Mouse (Mus musculus) neural tube, embryonic 12.5 days (tissue): ENCODE data around the gene Enthd1. TPM values are rescaled to one million over a fixed set of nuclear protein-coding genes. Genes with fewer than 3 reads are reported as not detected.

ENCODE experiments used
- ATAC-seq: fragments of 200-750 bp; cut with Nextera tagmentation; 2 replicates; pipeline ENCODE4 v1.8.0; 2017; ENCODE audit warnings: low read depth, mild to moderate bottlenecking, moderate TSS enrichment, moderate library complexity; ENCODE audit not compliant: low FRiP score
- H3K27ac ChIP-seq: fragments of 300-500 bp; sonication (generic); 2 replicates; pipeline ENCODE4 v1.5.1; 2016
- H3K27me3 ChIP-seq: fragments of 300-500 bp; sonication (generic); replicated peaks from 2 replicates; pipeline ENCODE4 v1.6.1; 2016; ENCODE audit warnings: mild to moderate bottlenecking
- H3K36me3 ChIP-seq: fragments of 300-500 bp; sonication (generic); 2 replicates; pipeline ENCODE4 v1.6.1; 2016; ENCODE audit warnings: mild to moderate bottlenecking
- H3K4me1 ChIP-seq: fragments of 300-500 bp; sonication (generic); 2 replicates; pipeline ENCODE4 v1.6.1; 2016
- H3K4me2 ChIP-seq: fragments of 300-500 bp; sonication (generic); replicated peaks from 2 replicates; pipeline ENCODE4 v1.6.1; 2016; ENCODE audit warnings: mild to moderate bottlenecking
- H3K4me3 ChIP-seq: fragments of 300-500 bp; sonication (generic); 2 replicates; pipeline ENCODE4 v1.5.1; 2016
- H3K9ac ChIP-seq: fragments of 300-500 bp; sonication (generic); 2 replicates; pipeline ENCODE4 v1.6.1; 2016; ENCODE audit warnings: mild to moderate bottlenecking
- H3K9me3 ChIP-seq: fragments of 300-500 bp; sonication (generic); 2 replicates; pipeline ENCODE4 v1.6.1; 2016; ENCODE audit warnings: mild to moderate bottlenecking
- WGBS: fragments of 180-500 bp; shearing (Covaris S2); methylation state at CpG from one replicate; pipeline ENCODE4 v1.1.7; 2016; 5-methylcytosine and 5-hydroxymethylcytosine counted together
- polyA plus RNA-seq: library from polyadenylated mRNA; unstranded; fragments of >200 nt; fragmentation: Nextera tagmentation; extraction: Ambion mirVana; gene quantifications from 2 replicates; pipeline ENCODE4 v1.2.1, GENCODE M21; 2016

Gene Enthd1
- polyA plus RNA-seq, 1 experiment from 2014 or later, result not detected

DNA sequence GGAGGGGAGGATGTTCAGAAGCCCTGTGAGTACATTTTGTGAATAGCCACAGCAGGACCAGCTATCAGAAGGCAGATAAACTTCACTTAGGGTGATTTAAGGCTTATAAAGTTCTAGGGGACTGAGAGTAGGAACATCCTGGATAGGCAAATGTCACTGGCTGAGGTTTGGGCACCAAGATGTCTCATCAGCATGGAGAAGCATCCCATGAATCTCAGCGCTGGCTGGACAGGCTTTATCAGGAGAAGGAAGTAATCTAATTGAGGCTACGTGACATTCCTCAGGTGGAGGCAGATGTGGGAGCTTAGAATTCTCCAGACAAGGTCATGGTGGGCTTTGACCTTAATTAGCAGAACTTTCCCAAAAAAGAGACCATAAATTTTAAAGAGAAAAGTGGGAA, 8.9 kb downstream of the Enthd1 start:
- Histone ChIP-seq H3K9me3 (no peaks in the 10 kb centered on the region), H3K4me2 (no peak overlapping the region), H3K27me3 (no peaks in the 10 kb centered on the region), H3K36me3 (no peaks in the 10 kb centered on the region), H3K27ac (no peak overlapping the region), H3K9ac (no peak overlapping the region), H3K4me3 (no peak overlapping the region), H3K4me1 (no peaks in the 10 kb centered on the region)
- 82% methylated on average over 2 of the region's 2 CpGs for WGBS
- no peak for ATAC-seq

- Histone ChIP-seq H3K4me3 (no peak overlapping the region), H3K9me3 (no peaks in the 10 kb centered on the region), H3K27me3 (no peaks in the 10 kb centered on the region), H3K4me2 (no peak overlapping the region), H3K36me3 (no peaks in the 10 kb centered on the region), H3K4me1 (no peaks in the 10 kb centered on the region), H3K27ac (no peak overlapping the region), H3K9ac (no peak overlapping the region)
- WGBS, result 96% methylated on average over 6 of the region's 6 CpGs
- ATAC-seq, result no peak
Measured at GRCm38 (mm10) chr15:80554860-80555822, 9.8 kb downstream of the Enthd1 start.

- Histone ChIP-seq H3K9ac (no peak overlapping the region), H3K4me3 (no peak overlapping the region), H3K27me3 (no peaks in the 10 kb centered on the region), H3K4me2 (no peak overlapping the region), H3K9me3 (no peaks in the 10 kb centered on the region), H3K4me1 (no peaks in the 10 kb centered on the region), H3K36me3 (no peaks in the 10 kb centered on the region), H3K27ac (no peak overlapping the region)
- WGBS, result 77% methylated on average over 6 of the region's 6 CpGs
- ATAC-seq, result no peak
Measured at GRCm38 (mm10) chr15:80545430-80545829, 19.5 kb downstream of the Enthd1 start.

- Histone ChIP-seq H3K36me3 (no peaks in the 10 kb centered on the region), H3K9me3 (no peaks in the 10 kb centered on the region), H3K9ac (no peak overlapping the region), H3K4me3 (no peak overlapping the region), H3K4me1 (no peaks in the 10 kb centered on the region), H3K27ac (no peak overlapping the region), H3K27me3 (no peaks in the 10 kb centered on the region), H3K4me2 (no peak overlapping the region)
- ATAC-seq, result no peak
- WGBS, result 64% methylated on average over 3 of the region's 3 CpGs
Measured at GRCm38 (mm10) chr15:80544115-80544514, 20.8 kb downstream of the Enthd1 start.

DNA sequence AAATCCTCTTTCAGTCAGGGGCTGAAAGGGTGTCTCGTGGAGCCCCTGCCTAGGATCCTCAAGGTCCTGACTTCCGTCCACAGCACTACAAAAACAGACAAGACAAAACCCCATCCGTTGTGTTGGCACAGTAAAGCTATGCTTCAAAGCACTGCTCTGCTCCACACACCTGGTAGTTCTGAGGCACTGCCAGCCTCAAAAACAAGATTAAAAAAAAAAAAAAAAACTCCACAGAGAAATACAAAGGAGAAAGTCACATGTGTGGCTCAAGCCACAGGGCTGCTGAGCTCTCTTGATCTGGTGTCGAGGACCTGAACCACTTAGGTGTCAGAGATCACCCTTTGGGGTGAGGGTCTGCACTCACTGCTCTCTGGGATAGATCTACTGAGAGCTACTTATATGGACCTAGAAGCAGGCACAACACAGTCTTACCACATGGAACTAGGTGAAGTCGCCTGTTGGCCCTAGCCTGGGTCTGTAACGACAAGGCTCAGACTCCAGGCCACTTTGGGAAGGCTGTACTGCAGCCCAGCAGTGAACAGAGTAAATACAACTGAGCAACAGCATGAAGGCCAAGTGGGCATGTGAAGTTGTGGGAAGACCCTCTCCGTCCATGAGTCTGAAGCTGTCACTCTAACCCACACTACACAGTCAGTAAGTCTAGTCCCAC, 26.1 kb downstream of the Enthd1 start:
- Histone ChIP-seq H3K4me2 (no peak overlapping the region), H3K4me3 (no peak overlapping the region)
- no peak for ATAC-seq

DNA sequence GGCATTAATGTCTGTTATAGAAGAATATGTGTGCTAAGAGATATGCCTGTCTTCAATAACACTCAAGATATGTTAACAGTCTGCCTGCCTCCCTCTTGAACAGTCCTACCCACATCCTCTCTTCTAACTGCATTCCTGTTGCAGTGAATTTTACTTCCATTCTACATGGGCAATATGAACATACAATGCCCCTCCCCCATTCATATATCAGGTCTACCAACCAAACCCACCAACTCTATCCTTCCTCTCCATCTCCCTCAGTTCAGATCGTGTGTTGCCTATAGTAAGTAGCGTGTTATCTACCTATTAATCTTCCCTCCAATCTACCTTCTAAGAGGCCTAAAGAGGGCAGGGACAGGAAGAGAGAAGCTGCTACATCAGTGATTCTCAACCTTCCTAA, 26.9 kb downstream of the Enthd1 start:
- H3K9ac ChIP-seq, result no peak overlapping the region
- no peak overlapping the region for H3K4me3 ChIP-seq
- H3K27me3 ChIP-seq, result no peaks in the 10 kb centered on the region
- no peak overlapping the region for H3K27ac ChIP-seq
- no peaks in the 10 kb centered on the region for H3K4me1 ChIP-seq
- WGBS, result 90% methylated on average over 2 of the region's 2 CpGs
- no peaks in the 10 kb centered on the region for H3K36me3 ChIP-seq
- no peak overlapping the region for H3K4me2 ChIP-seq
- H3K9me3 ChIP-seq, result no peaks in the 10 kb centered on the region
- no peak for ATAC-seq

More for the DNA sequence above, 26.1 kb downstream of the Enthd1 start:
- no peaks in the 10 kb centered on the region for H3K9me3 ChIP-seq
- H3K27ac ChIP-seq, result no peak overlapping the region
- no peaks in the 10 kb centered on the region for H3K4me1 ChIP-seq
- H3K36me3 ChIP-seq, result no peaks in the 10 kb centered on the region
- 89% methylated on average over 7 of the region's 7 CpGs for WGBS
- H3K27me3 ChIP-seq, result no peaks in the 10 kb centered on the region
- H3K9ac ChIP-seq, result no peak overlapping the region

- Histone ChIP-seq H3K36me3 (no peaks in the 10 kb centered on the region), H3K9ac (no peak overlapping the region), H3K4me2 (no peak overlapping the region), H3K27me3 (no peaks in the 10 kb centered on the region), H3K27ac (no peak overlapping the region), H3K4me1 (no peaks in the 10 kb centered on the region), H3K9me3 (no peaks in the 10 kb centered on the region), H3K4me3 (no peak overlapping the region)
- WGBS, result 75% methylated on average over 2 of the region's 2 CpGs
- no peak for ATAC-seq
Measured at GRCm38 (mm10) chr15:80536051-80536450, 28.9 kb downstream of the Enthd1 start.

DNA sequence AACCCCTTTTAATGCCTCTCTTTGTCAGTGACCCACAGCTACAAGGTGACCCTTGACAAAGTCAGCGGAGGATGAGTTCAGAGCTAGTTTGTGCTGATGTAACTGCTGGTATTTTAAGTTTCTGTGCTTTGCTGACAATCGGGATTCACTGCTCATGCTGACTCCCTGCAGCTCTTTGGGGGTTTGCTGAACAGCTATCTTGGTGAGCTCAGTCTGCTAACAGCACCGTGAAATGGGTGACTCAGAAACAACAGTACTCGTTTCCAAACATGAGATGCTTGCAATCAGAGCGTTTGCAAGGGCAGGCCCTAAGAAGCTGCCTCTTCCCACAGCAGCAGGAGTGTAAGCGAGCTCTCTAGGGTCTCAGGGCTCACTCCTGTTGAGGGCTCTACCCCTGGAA, 31.7 kb downstream of the Enthd1 start:
- Histone ChIP-seq H3K27me3 (no peaks in the 10 kb centered on the region), H3K9me3 (no peaks in the 10 kb centered on the region), H3K4me1 (no peaks in the 10 kb centered on the region), H3K4me3 (no peak overlapping the region), H3K4me2 (no peak overlapping the region), H3K27ac (no peak overlapping the region), H3K36me3 (no peaks in the 10 kb centered on the region), H3K9ac (no peak overlapping the region)
- no peak for ATAC-seq
- 60% methylated on average over 6 of the region's 6 CpGs for WGBS

- 82% methylated on average over 8 of the region's 8 CpGs for WGBS
- H3K27ac ChIP-seq, result no peak overlapping the region
Measured at GRCm38 (mm10) chr15:80532281-80533072, 32.5 kb downstream of the Enthd1 start.

GRCm38 (mm10) chr15:80531026-80531425, 33.9 kb downstream of the Enthd1 start:
- Histone ChIP-seq H3K9ac (no peak overlapping the region), H3K4me1 (no peaks in the 10 kb centered on the region), H3K36me3 (no peaks in the 10 kb centered on the region), H3K4me2 (no peak overlapping the region), H3K9me3 (no peaks in the 10 kb centered on the region), H3K4me3 (no peak overlapping the region), H3K27ac (no peak overlapping the region), H3K27me3 (no peaks in the 10 kb centered on the region)
- 85% methylated on average over 9 of the region's 9 CpGs for WGBS
- ATAC-seq, result no peak

More at GRCm38 (mm10) chr15:80532281-80533072, 32.5 kb downstream of the Enthd1 start:
- H3K36me3 ChIP-seq, result no peaks in the 10 kb centered on the region
- H3K4me3 ChIP-seq, result no peak overlapping the region
- no peak overlapping the region for H3K9ac ChIP-seq
- H3K4me1 ChIP-seq, result no peaks in the 10 kb centered on the region
- no peaks in the 10 kb centered on the region for H3K9me3 ChIP-seq
- ATAC-seq, result no peak
- H3K27me3 ChIP-seq, result no peaks in the 10 kb centered on the region
- H3K4me2 ChIP-seq, result no peak overlapping the region

GRCm38 (mm10) chr15:80529955-80530869, 34.7 kb downstream of the Enthd1 start:
- ATAC-seq, result no peak
- peak overlapping the region; percentile 35 for H3K4me2 ChIP-seq

More at GRCm38 (mm10) chr15:80529955-80530869, 34.7 kb downstream of the Enthd1 start:
- Histone ChIP-seq H3K4me3 (no peak overlapping the region), H3K9ac (no peak overlapping the region), H3K27ac (no peak overlapping the region), H3K36me3 (no peaks in the 10 kb centered on the region), H3K27me3 (no peaks in the 10 kb centered on the region), H3K9me3 (no peaks in the 10 kb centered on the region), H3K4me1 (no peaks in the 10 kb centered on the region)
- 44% methylated on average over 20 of the region's 20 CpGs for WGBS
